Mouse (Mus musculus) hindbrain, embryonic 10.5 days (tissue): ENCODE measurements at regions not wholly inside any gene's neighbourhood (a gene's known extent, or its start where the extent isn't known, plus 50 kb on each side); places are given as distances from the start of the nearest gene placed in this dataset.
A peak's percentile ranks its signal among the peaks of the same experiment; 100 is the strongest.

Experiments used
- DNase-seq: peaks from one replicate; pipeline ENCODE4 v3.0.0-alpha.2; 2017; ENCODE audit warnings: low spot score
- H3K27ac ChIP-seq: fragments of 300-500 bp; sonication (generic); 2 replicates; pipeline ENCODE4 v1.5.1; 2016; ENCODE audit warnings: mild to moderate bottlenecking, moderate library complexity
- H3K27me3 ChIP-seq: fragments of 300-500 bp; sonication (generic); 2 replicates; pipeline ENCODE4 v1.6.1; 2016; ENCODE audit warnings: mild to moderate bottlenecking; ENCODE audit not compliant: poor library complexity, insufficient read depth, severe bottlenecking
- H3K36me3 ChIP-seq: fragments of 300-500 bp; sonication (generic); 2 replicates; pipeline ENCODE4 v1.6.1; 2016; ENCODE audit warnings: mild to moderate bottlenecking, moderate library complexity
- H3K4me1 ChIP-seq: fragments of 300-500 bp; sonication (generic); replicated peaks from 2 replicates; pipeline ENCODE4 v1.6.1; 2016; ENCODE audit warnings: mild to moderate bottlenecking
- H3K4me3 ChIP-seq: fragments of 300-500 bp; sonication (generic); 2 replicates; pipeline ENCODE4 v1.5.1; 2016; ENCODE audit warnings: mild to moderate bottlenecking, moderate library complexity
- H3K9me3 ChIP-seq: fragments of 300-500 bp; sonication (generic); 2 replicates; pipeline ENCODE4 v1.6.1; 2016; ENCODE audit warnings: mild to moderate bottlenecking, moderate library complexity
- whole genome bisulfite sequencing: fragments of 180-500 bp; shearing (Covaris S2); methylation state at CpG from one replicate; pipeline ENCODE4 v1.1.7; 2016; 5-methylcytosine and 5-hydroxymethylcytosine counted together

GRCm38 (mm10) chr4:152995052-152995595 is 487.5 kb downstream of the Ajap1 start:
- 69% methylated on average over 5 of the region's 5 CpGs for WGBS
- Histone ChIP-seq H3K36me3 (no peaks in the 10 kb centered on the region), H3K27ac (no peak overlapping the region; the same call in 1 of the 2 replicates), H3K9me3 (no peaks in the 10 kb centered on the region), H3K4me1 (peaks cover 21% of the 10 kb centered on the region), H3K27me3 (peaks cover 13% of the 10 kb centered on the region; the same call in 1 of the 2 replicates), H3K4me3 (no peak overlapping the region)
- no peak for DNase-seq

GRCm38 (mm10) chr4:152994206-152994605 is 488.4 kb downstream of the Ajap1 start:
- WGBS, result 74% methylated on average over 3 of the region's 3 CpGs
- Histone ChIP-seq H3K36me3 (no peaks in the 10 kb centered on the region), H3K27ac (no peak overlapping the region), H3K4me1 (peaks cover 13% of the 10 kb centered on the region), H3K9me3 (no peaks in the 10 kb centered on the region), H3K27me3 (peaks cover 13% of the 10 kb centered on the region; the same call in 1 of the 2 replicates), H3K4me3 (no peak overlapping the region)
- no peak for DNase-seq

- Histone ChIP-seq H3K4me3 (no peak overlapping the region), H3K4me1 (peaks cover 9% of the 10 kb centered on the region; the same call in 1 of the 2 replicates), H3K27ac (no peak overlapping the region), H3K36me3 (no peaks in the 10 kb centered on the region), H3K27me3 (peaks cover 8% of the 10 kb centered on the region; the same call in 1 of the 2 replicates), H3K9me3 (no peaks in the 10 kb centered on the region)
- WGBS, result 91% methylated on average over 5 of the region's 5 CpGs
- no peak for DNase-seq
These were observed 492.3 kb downstream of the Ajap1 start for GRCm38 (mm10) chr4:152990266-152990665.

GRCm38 (mm10) chr4:152987726-152988125 is 494.9 kb downstream of the Ajap1 start:
- WGBS, result 69% methylated on average over 4 of the region's 4 CpGs
- peaks cover 7% of the 10 kb centered on the region; the same call in 1 of the 2 replicates for H3K4me1 ChIP-seq
- H3K9me3 ChIP-seq, result no peaks in the 10 kb centered on the region
- H3K27me3 ChIP-seq, result peaks cover 5% of the 10 kb centered on the region; the same call in 1 of the 2 replicates
- H3K36me3 ChIP-seq, result no peaks in the 10 kb centered on the region
- no peak for DNase-seq
- H3K4me3 ChIP-seq, result no peak overlapping the region
- H3K27ac ChIP-seq, result no peak overlapping the region

GRCm38 (mm10) chr4:152975012-152975675 is 497.5 kb upstream of the Kcnab2 start:
- 84% methylated on average over 8 of the region's 8 CpGs for WGBS
- no peak overlapping the region for H3K4me3 ChIP-seq

GRCm38 (mm10) chr4:152963001-152963400 is 485.3 kb upstream of the Kcnab2 start:
- Histone ChIP-seq H3K27me3 (no peaks in the 10 kb centered on the region), H3K4me3 (no peak overlapping the region), H3K27ac (no peak overlapping the region), H3K9me3 (peaks cover 7% of the 10 kb centered on the region; the same call in 1 of the 2 replicates), H3K4me1 (0 out of 2 replicates have a peak, but pooled peaks cover 8% of the 10 kb centered on the region), H3K36me3 (no peaks in the 10 kb centered on the region)
- WGBS, result 80% methylated on average over 6 of the region's 6 CpGs
- no peak for DNase-seq

More at GRCm38 (mm10) chr4:152975012-152975675, 497.5 kb upstream of the Kcnab2 start:
- Histone ChIP-seq H3K4me1 (no peaks in the 10 kb centered on the region), H3K9me3 (no peaks in the 10 kb centered on the region), H3K27me3 (0 out of 2 replicates have a peak, but pooled peaks cover 2% of the 10 kb centered on the region), H3K36me3 (no peaks in the 10 kb centered on the region), H3K27ac (no peak overlapping the region)
- DNase-seq, result no peak

- H3K4me1 ChIP-seq, result 0 out of 2 replicates have a peak, but pooled peaks cover 5% of the 10 kb centered on the region
- peaks cover 7% of the 10 kb centered on the region; the same call in 1 of the 2 replicates for H3K9me3 ChIP-seq
- no peaks in the 10 kb centered on the region for H3K27me3 ChIP-seq
- H3K4me3 ChIP-seq, result no peak overlapping the region
- no peak for DNase-seq
- H3K36me3 ChIP-seq, result no peaks in the 10 kb centered on the region
- H3K27ac ChIP-seq, result no peak overlapping the region
These were observed 484.5 kb upstream of the Kcnab2 start for GRCm38 (mm10) chr4:152962165-152962564.

- WGBS, result 94% methylated on average over 4 of the region's 4 CpGs
- Histone ChIP-seq H3K9me3 (peaks cover 7% of the 10 kb centered on the region; the same call in 1 of the 2 replicates), H3K27ac (no peak overlapping the region), H3K27me3 (no peaks in the 10 kb centered on the region), H3K36me3 (no peaks in the 10 kb centered on the region), H3K4me1 (no peaks in the 10 kb centered on the region), H3K4me3 (no peak overlapping the region)
- DNase-seq, result no peak
These were observed 484.0 kb upstream of the Kcnab2 start for GRCm38 (mm10) chr4:152961677-152962076.

- H3K36me3 ChIP-seq, result no peaks in the 10 kb centered on the region
- H3K27ac ChIP-seq, result no peak overlapping the region
- no peak overlapping the region for H3K4me3 ChIP-seq
- DNase-seq, result no peak
- peaks cover 7% of the 10 kb centered on the region; the same call in 1 of the 2 replicates for H3K9me3 ChIP-seq
- H3K4me1 ChIP-seq, result peaks cover 5% of the 10 kb centered on the region; the same call in 1 of the 2 replicates
- no peaks in the 10 kb centered on the region for H3K27me3 ChIP-seq
- WGBS, result 73% methylated on average over 12 of the region's 12 CpGs
These were observed 482.1 kb upstream of the Kcnab2 start for GRCm38 (mm10) chr4:152959627-152960230.

- Histone ChIP-seq H3K4me1 (peaks cover 26% of the 10 kb centered on the region), H3K27ac (peak overlapping the region; percentile 77), H3K9me3 (no peaks in the 10 kb centered on the region), H3K36me3 (no peaks in the 10 kb centered on the region), H3K27me3 (no peaks in the 10 kb centered on the region), H3K4me3 (no peak overlapping the region)
- WGBS, result 60% methylated on average over 15 of the region's 15 CpGs
- peak; percentile 63 for DNase-seq
These were observed 475.7 kb upstream of the Kcnab2 start for GRCm38 (mm10) chr4:152953237-152953974.

GRCm38 (mm10) chr4:152948956-152949355 is 471.3 kb upstream of the Kcnab2 start:
- Histone ChIP-seq H3K4me1 (peaks cover 18% of the 10 kb centered on the region), H3K27me3 (no peaks in the 10 kb centered on the region), H3K27ac (no peak overlapping the region), H3K9me3 (0 out of 2 replicates have a peak, but pooled peaks cover 3% of the 10 kb centered on the region), H3K36me3 (no peaks in the 10 kb centered on the region), H3K4me3 (no peak overlapping the region)
- DNase-seq, result no peak
- 80% methylated on average over 7 of the region's 7 CpGs for WGBS

- Histone ChIP-seq H3K27ac (no peak overlapping the region), H3K4me1 (no peaks in the 10 kb centered on the region), H3K27me3 (no peaks in the 10 kb centered on the region), H3K36me3 (no peaks in the 10 kb centered on the region), H3K4me3 (no peak overlapping the region), H3K9me3 (peaks cover 10% of the 10 kb centered on the region; the same call in 1 of the 2 replicates)
- DNase-seq, result no peak
- 86% methylated on average over 8 of the region's 8 CpGs for WGBS
These were observed 463.5 kb upstream of the Kcnab2 start for GRCm38 (mm10) chr4:152941159-152941558.
